Mouse (Mus musculus) retina, postnatal 1 day (tissue): ENCODE data around the gene Sorbs1.
"Not testable (repeated sequence)": the region's sequence is repeated elsewhere in the genome, so short reads cannot be mapped to it uniquely, and the experiment has no call there.

Source experiments
- DNase-seq: peaks from one replicate; pipeline ENCODE4 v3.0.0-alpha.2; 2012

Sorbs1 gene

GRCm38 (mm10) chr19:40513632-40514078 lies at the start of gene Sorbs1:
Gene Sorbs1 (minus strand): TSS chr19:40513779.
- DNase-seq = peak; percentile 98

GRCm38 (mm10) chr19:40561521-40561920 lies 47.9 kb upstream of the Sorbs1 start:
- DNase-seq = not testable (repeated sequence)

- no peak for DNase-seq
These were observed 42.5 kb upstream of the Sorbs1 start for GRCm38 (mm10) chr19:40556029-40556428.

GRCm38 (mm10) chr19:40555136-40555535 lies 41.6 kb upstream of the Sorbs1 start:
- no peak for DNase-seq

- DNase-seq = no peak
These were observed 40.8 kb upstream of the Sorbs1 start for GRCm38 (mm10) chr19:40554343-40554742.

DNA sequence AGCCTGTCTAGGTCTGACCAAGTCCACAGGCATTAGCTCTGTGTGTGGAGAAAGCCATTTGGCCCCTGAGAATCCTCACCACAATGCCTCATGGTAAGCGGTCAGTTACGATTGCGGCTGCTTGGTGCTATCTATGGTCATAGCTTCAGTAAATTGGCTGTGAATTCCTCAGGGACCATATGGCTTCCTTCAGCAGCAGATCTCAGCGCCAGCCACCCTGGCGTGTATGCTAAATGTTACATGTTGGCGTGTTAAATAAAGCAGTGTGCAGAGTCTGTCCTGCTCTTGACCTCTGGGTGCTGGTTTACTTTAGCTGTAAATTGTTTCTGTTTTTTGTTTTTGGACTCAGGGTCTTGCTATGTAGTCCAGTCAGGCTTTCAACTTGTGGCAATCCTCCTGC lies 40.3 kb upstream of the Sorbs1 start:
- DNase-seq = no peak

- no peak for DNase-seq
These were observed 39.6 kb upstream of the Sorbs1 start for GRCm38 (mm10) chr19:40553014-40553789.

DNA sequence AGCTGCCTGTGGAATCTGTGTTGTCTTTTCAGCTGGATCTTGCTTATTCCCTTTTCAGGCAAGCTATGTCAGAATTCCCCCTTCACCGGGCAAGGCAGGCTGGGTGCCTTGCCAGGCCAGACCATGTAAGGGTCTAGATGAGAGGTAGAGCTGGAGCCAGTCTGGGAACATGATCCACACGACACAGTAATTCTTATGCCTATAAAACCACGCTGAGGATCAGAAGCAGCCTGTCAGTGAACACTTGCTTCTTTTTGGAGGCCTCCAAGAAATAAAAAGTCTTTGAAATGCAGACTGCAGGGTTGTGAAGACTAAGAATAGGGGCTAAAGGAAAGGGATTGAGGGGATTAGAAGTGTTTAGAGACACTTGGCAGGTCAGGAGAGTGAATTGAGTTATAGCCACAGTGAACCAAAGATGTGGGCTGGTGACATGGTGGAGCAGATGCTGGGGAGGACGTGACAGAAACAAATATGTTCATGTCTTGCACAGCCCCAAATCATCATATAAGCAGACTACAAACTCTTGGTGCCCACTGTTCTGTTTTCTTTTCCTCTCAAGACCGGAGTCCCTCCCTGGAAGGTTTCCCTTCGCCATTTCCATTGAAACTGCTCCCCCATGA lies 36.0 kb upstream of the Sorbs1 start:
- DNase-seq = no peak

- peak; percentile 64 for DNase-seq
These were observed 35.4 kb upstream of the Sorbs1 start for GRCm38 (mm10) chr19:40548796-40549515.

GRCm38 (mm10) chr19:40548386-40548785 lies 34.8 kb upstream of the Sorbs1 start:
- no peak for DNase-seq

DNA sequence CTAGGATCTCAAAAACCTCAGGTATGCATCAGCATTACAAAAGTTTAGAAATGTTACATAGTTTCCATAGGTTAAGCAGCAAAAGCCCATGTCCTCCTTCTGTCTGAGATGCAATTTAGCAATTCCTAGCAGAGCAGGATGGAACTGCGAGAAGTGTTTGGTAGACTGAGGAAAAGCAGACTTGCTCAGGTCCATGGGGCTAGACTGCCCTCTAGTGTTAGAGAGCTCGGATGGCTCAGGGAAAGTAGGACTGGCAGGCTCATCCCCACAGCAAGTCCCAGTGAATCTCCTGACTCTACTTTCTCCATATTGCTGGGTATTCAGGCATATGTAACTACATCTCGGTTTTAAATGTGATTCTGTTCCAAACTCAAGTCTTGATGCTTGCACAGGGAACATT lies 31.3 kb upstream of the Sorbs1 start:
- DNase-seq = peak; percentile 78

- no peak for DNase-seq
These were observed 29.2 kb upstream of the Sorbs1 start for GRCm38 (mm10) chr19:40542776-40543175.

- no peak for DNase-seq
These were observed 22.9 kb upstream of the Sorbs1 start for GRCm38 (mm10) chr19:40536526-40536925.

DNA sequence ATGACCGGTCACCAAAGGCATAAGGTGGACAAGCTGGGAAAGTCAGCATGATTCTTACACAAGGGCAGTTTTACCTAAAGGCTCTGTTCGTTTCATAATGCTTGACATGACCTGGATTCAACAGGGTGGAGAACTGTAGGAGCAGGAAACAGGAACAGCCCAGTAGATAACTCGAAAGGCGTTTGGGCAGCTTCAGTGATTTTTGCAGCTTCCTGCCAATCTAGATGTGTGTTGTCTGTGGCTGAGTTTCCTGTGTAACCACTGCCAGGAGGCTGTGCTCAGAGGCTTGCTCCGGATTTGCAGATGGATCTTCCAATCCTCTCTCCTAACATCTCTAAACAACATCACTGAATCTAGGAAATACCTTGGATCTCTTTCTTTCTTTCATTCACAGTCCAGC lies 18.9 kb upstream of the Sorbs1 start:
- DNase-seq = no peak

DNA sequence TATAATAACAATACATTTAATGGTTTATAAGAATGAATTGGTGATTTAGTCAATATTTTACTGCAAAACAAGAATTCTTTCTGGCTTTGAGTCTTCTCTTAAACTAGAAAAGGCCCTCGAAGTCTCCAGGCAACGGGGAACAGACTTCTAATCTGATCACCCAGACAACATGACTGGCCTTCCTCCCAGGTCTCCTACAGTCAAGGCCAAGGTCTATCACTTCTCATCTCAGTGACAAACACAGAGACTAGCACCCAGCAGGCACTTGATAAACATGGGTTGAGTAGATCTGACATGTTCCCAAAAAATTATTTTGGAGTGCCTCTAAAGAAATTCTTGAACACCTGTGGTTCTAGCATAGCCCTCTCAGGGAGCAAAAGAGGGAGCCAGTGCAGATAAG lies 16.7 kb upstream of the Sorbs1 start:
- no peak for DNase-seq

DNA sequence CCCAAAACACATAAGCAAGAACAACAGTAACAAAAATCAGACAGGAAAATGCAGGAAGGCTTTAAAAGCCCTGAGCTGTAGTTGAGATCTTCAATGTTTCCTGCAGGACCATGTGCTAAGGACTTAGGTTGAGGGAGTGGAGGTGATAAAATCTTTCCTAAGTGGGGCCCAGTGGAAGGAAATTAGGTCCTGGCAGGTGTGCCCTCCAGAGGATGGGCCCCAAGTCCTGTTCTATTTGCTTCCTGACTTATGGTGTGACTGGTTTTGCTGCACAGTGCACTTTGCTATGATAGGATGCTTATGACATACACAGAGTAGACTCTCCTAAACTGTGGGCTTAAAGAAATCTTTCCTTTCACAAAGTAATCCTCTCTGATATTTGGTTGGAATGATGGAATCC lies 14.7 kb upstream of the Sorbs1 start:
- no peak for DNase-seq

DNA sequence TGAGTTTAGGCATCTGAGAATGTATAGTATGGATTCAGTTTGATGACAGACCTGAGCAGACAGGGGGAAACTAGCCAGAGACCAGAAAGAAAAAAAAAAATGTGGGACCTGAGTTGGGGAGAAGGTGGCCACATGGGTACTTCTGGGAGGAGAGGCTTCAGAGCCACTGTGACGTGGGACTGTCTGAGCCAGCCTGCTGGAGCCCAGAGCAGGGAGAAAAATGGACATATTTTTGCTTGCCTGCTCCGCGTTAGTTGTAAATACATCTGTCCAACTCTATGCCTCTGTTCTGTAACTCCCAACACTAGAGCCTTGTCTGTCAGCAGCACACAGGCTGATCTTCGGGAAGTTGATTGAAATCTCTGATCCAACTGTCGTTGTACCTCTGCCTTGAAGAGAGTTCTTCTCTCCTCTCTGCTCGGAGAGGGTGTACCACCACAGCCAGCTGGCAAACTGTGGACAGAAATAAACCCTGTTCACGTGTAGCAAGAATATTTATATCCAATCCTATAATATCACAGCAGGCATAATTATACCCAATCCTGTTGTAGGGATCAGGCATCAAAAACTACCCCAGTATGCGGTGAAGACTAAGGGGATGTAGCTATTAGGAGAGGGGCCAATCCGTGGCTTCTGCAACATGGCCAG lies 12.9 kb upstream of the Sorbs1 start:
- DNase-seq = no peak

- DNase-seq = no peak
These were observed 9.9 kb upstream of the Sorbs1 start for GRCm38 (mm10) chr19:40523431-40524005.

DNA sequence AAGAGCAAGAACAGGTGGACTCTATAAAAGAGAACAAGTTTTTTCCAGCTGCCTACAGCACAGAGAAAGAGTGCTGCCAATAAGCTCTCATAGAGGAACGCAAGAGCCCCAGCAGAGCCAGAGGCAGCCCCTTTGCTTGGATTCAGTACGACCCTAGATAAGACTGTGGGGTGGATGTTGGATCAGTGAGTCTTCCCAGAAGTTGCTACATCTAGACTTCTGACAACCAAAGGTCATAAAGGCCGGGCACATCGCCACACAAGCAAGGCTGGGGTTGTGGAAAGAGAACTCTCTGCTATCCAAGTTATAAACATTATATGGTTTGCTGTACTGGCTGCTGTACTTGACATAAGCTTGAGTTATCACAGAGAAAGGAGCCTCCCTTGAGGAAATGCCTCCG lies 6.8 kb upstream of the Sorbs1 start:
- no peak for DNase-seq

DNA sequence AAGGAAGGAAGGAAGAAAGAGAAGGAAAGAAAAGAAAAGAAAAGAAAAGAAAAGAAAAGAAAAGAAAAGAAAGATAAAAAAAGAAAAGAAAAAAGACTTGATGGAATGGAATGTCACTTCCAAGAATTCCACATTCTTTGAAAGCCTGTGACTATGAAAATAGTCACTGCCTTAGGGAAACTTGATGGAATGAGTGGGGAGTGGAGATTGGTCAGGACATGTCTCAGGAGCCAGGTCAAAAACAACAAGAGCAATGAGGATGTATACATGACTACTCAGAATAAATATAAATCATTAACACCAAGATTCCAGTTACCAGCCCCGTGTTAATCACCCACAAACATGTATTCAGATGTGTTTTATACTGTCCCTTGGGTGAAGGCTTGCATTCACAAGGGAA lies 5.1 kb upstream of the Sorbs1 start:
- no peak for DNase-seq

GRCm38 (mm10) chr19:40515596-40515995 lies 2.0 kb upstream of the Sorbs1 start:
- no peak for DNase-seq

- DNase-seq = no peak
These were observed 797 bp upstream of the Sorbs1 start for GRCm38 (mm10) chr19:40514376-40514775.
